Mouse (Mus musculus) layer of hippocampus, adult 2 months (tissue): Measurements from ENCODE around the gene Trpm2. TPM values are rescaled to one million over a fixed set of nuclear protein-coding genes. Genes with fewer than 3 reads are reported as not detected.

Experiments
- DNase-seq, 2 experiments: peaks; one replicate each; pipeline ENCODE4 v3.0.0; 2022; ENCODE audit warnings: low spot score in 2 of 2
- H3K27ac ChIP-seq: fragments of 200-600 bp; 2 replicates; pipeline ENCODE4 v1.8.1; 2022
- H3K4me3 ChIP-seq: fragments of 200-600 bp; 2 replicates; pipeline ENCODE4 v1.8.1; 2022; ENCODE audit warnings: mild to moderate bottlenecking
- CTCF ChIP-seq: fragments of 200-600 bp; conservative IDR thresholded peaks from 2 replicates; pipeline ENCODE4 v1.8.1; 2022; ENCODE audit warnings: antibody characterized with exemption, mild to moderate bottlenecking, moderate library complexity
- total RNA-seq, 2 experiments: library from RNA; stranded (reverse); gene quantifications; 2 replicates each; pipeline ENCODE4 v1.2.3; 2021

The Trpm2 gene
- total RNA-seq, 2 experiments from 2014 or later: 37.4 to 41.5 TPM

- H3K4me3 ChIP-seq: no peak overlapping the region
- TF ChIP-seq CTCF: no peak
- peak overlapping the region; percentile 91 for H3K27ac ChIP-seq
- DNase-seq: no peak
Measured at GRCm38 (mm10) chr10:78005791-78006438, 35.6 kb upstream of the Trpm2 start.

- peak in 1 of 2 experiments; percentile 33 for DNase-seq
- H3K27ac ChIP-seq: peak overlapping the region; percentile 91
- no peak for TF ChIP-seq CTCF
- no peak overlapping the region for H3K4me3 ChIP-seq
Measured at GRCm38 (mm10) chr10:78004479-78005100, 34.2 kb upstream of the Trpm2 start.

- peak overlapping the region; percentile 91 for H3K27ac ChIP-seq
- no peak overlapping the region for H3K4me3 ChIP-seq
- TF ChIP-seq CTCF: no peak
- DNase-seq: no peak
Measured at GRCm38 (mm10) chr10:78002316-78002715, 32.0 kb upstream of the Trpm2 start.

- DNase-seq: peak; percentile 90
- Histone ChIP-seq H3K4me3 (no peak overlapping the region), H3K27ac (peak overlapping the region; percentile 91)
- TF ChIP-seq CTCF: no peak
Measured at GRCm38 (mm10) chr10:78001796-78002195, 31.4 kb upstream of the Trpm2 start.

GRCm38 (mm10) chr10:78000200-78000599 is 29.8 kb upstream of the Trpm2 start:
- no peak for DNase-seq
- no peak for TF ChIP-seq CTCF
- Histone ChIP-seq H3K4me3 (no peak overlapping the region), H3K27ac (no peak overlapping the region)

- Histone ChIP-seq H3K4me3 (no peak overlapping the region), H3K27ac (no peak overlapping the region)
- TF ChIP-seq CTCF: no peak
- no peak for DNase-seq
Measured at GRCm38 (mm10) chr10:77995639-77996038, 25.3 kb upstream of the Trpm2 start.

- TF ChIP-seq CTCF: no peak
- H3K4me3 ChIP-seq: no peak overlapping the region
- DNase-seq: no peak
- peak overlapping the region; percentile 71; the same call in 1 of the 2 replicates for H3K27ac ChIP-seq
Measured at GRCm38 (mm10) chr10:77985775-77986174, 15.4 kb upstream of the Trpm2 start.

GRCm38 (mm10) chr10:77984660-77985059 is 14.3 kb upstream of the Trpm2 start:
- TF ChIP-seq CTCF: peak; percentile 96
- no peak overlapping the region for H3K4me3 ChIP-seq
- H3K27ac ChIP-seq: peak overlapping the region; percentile 71
- DNase-seq: peak; percentile 67 to 85

GRCm38 (mm10) chr10:77978351-77979350 is 8.3 kb upstream of the Trpm2 start, which contains the start of gene 1810043G02Rik:
Gene 1810043G02Rik, plus strand, starts transcription at chr10:77978524.
- Histone ChIP-seq H3K4me3 (peak within 1 kb of the TSS; percentile 66), H3K27ac (peak within 1 kb of the TSS; percentile 85)
- peak; percentile 98 to 100 for DNase-seq
- peak; percentile 12; the same call in 1 of the 2 replicates for TF ChIP-seq CTCF

GRCm38 (mm10) chr10:77976458-77977150 is 6.2 kb upstream of the Trpm2 start:
- no peak overlapping the region for H3K4me3 ChIP-seq
- no peak for TF ChIP-seq CTCF
- no peak for DNase-seq
- H3K27ac ChIP-seq: no peak overlapping the region

- H3K27ac ChIP-seq: no peak overlapping the region
- DNase-seq: no peak
- TF ChIP-seq CTCF: no peak
- H3K4me3 ChIP-seq: no peak overlapping the region
Measured at GRCm38 (mm10) chr10:77975653-77976052, 5.3 kb upstream of the Trpm2 start.

- TF ChIP-seq CTCF: no peak
- no peak for DNase-seq
- Histone ChIP-seq H3K4me3 (no peak overlapping the region), H3K27ac (no peak overlapping the region)
Measured at GRCm38 (mm10) chr10:77974811-77975210, 4.4 kb upstream of the Trpm2 start.
